Mouse (Mus musculus): ENCODE results near the gene Zfp354a. TPM values are rescaled to one million over a fixed set of nuclear protein-coding genes. Genes with fewer than 3 reads are reported as not detected.

Gene Zfp354a
- total and polyA plus RNA-seq, 2 experiments: 1.9 to 3.1 TPM

GRCm38 (mm10) chr11:51051678-51052077, 7.4 kb upstream of the Zfp354a start:
- no peak overlapping the region for H3K27ac ChIP-seq (replicated peaks; ENCODE audit: insufficient read depth, low read depth, low read length)
- no peaks in the 10 kb centered on the region for H3K79me2 ChIP-seq (ENCODE audit: control insufficient read depth, insufficient read depth, low read length)
- H3K4me1 ChIP-seq (ENCODE audit: control insufficient read depth, insufficient read depth, low read length): no peaks in the 10 kb centered on the region
- no peak overlapping the region for H3K4me3 ChIP-seq (ENCODE audit: insufficient read depth, low read depth, low read length)
- H3K9ac ChIP-seq (ENCODE audit: low read depth, low read length): no peak overlapping the region
- WGBS: 59% methylated on average over 2 of the region's 2 CpGs
- DNase-seq (ENCODE audit: extremely low read depth, low read depth, low spot score): no peak
- H3K27me3 ChIP-seq (ENCODE audit: control insufficient read depth, insufficient read depth, low read length): no peaks in the 10 kb centered on the region
- H3K36me3 ChIP-seq (ENCODE audit: control insufficient read depth, insufficient read depth, low read length): no peaks in the 10 kb centered on the region
- no peak for TF ChIP-seq POLR2A (IDR thresholded peaks at IDR 0.05; ENCODE audit: extremely low read depth, insufficient read depth, low read length)
- TF ChIP-seq CTCF (IDR thresholded peaks at IDR 0.05; ENCODE audit: low read depth, low read length): no peak

- no peak for TF ChIP-seq POLR2A (IDR thresholded peaks at IDR 0.05; ENCODE audit: extremely low read depth, insufficient read depth, low read length)
- no peak for TF ChIP-seq CTCF (IDR thresholded peaks at IDR 0.05; ENCODE audit: low read depth, low read length)
- no peak for DNase-seq (ENCODE audit: extremely low read depth, low read depth, low spot score)
- H3K4me1 ChIP-seq (ENCODE audit: control insufficient read depth, insufficient read depth, low read length): no peaks in the 10 kb centered on the region
- H3K79me2 ChIP-seq (ENCODE audit: control insufficient read depth, insufficient read depth, low read length): no peaks in the 10 kb centered on the region
- no peaks in the 10 kb centered on the region for H3K36me3 ChIP-seq (ENCODE audit: control insufficient read depth, insufficient read depth, low read length)
- no peak overlapping the region for H3K9ac ChIP-seq (ENCODE audit: low read depth, low read length)
- WGBS: 36% methylated on average over 3 of the region's 3 CpGs
- no peak overlapping the region for H3K4me3 ChIP-seq (ENCODE audit: insufficient read depth, low read depth, low read length)
- no peaks in the 10 kb centered on the region for H3K27me3 ChIP-seq (ENCODE audit: control insufficient read depth, insufficient read depth, low read length)
- no peak overlapping the region for H3K27ac ChIP-seq (replicated peaks; ENCODE audit: insufficient read depth, low read depth, low read length)
Observed at GRCm38 (mm10) chr11:51053230-51053629, 5.8 kb upstream of the Zfp354a start.

GRCm38 (mm10) chr11:51059640-51060039, 583 bp downstream of the Zfp354a start:
- Histone ChIP-seq H3K27me3 (ENCODE audit: control insufficient read depth, insufficient read depth, low read length) (no peaks in the 10 kb centered on the region), H3K9ac (ENCODE audit: low read depth, low read length) (peak overlapping the region; percentile 91), H3K4me1 (ENCODE audit: control insufficient read depth, insufficient read depth, low read length) (peaks cover 5% of the 10 kb centered on the region; the same call in 1 of the 2 replicates), H3K4me3 (ENCODE audit: insufficient read depth, low read depth, low read length) (peak overlapping the region; percentile 96), H3K27ac (replicated peaks; ENCODE audit: insufficient read depth, low read depth, low read length) (peak overlapping the region; percentile 62; the same call in 1 of the 2 replicates), H3K36me3 (ENCODE audit: control insufficient read depth, insufficient read depth, low read length) (peaks cover 6% of the 10 kb centered on the region), H3K79me2 (ENCODE audit: control insufficient read depth, insufficient read depth, low read length) (no peaks in the 10 kb centered on the region)
- 16% methylated on average over 14 of the region's 14 CpGs for WGBS
- no peak for DNase-seq (ENCODE audit: extremely low read depth, low read depth, low spot score)
- TF ChIP-seq POLR2A (IDR thresholded peaks at IDR 0.05; ENCODE audit: extremely low read depth, insufficient read depth, low read length) (no peak), CTCF (IDR thresholded peaks at IDR 0.05; ENCODE audit: low read depth, low read length) (no peak)

- TF ChIP-seq POLR2A (IDR thresholded peaks at IDR 0.05; ENCODE audit: extremely low read depth, insufficient read depth, low read length) (no peak), CTCF (IDR thresholded peaks at IDR 0.05; ENCODE audit: low read depth, low read length) (no peak)
- H3K4me1 ChIP-seq (ENCODE audit: control insufficient read depth, insufficient read depth, low read length): peaks cover 5% of the 10 kb centered on the region; the same call in 1 of the 2 replicates
- peaks cover 12% of the 10 kb centered on the region for H3K36me3 ChIP-seq (ENCODE audit: control insufficient read depth, insufficient read depth, low read length)
- no peak overlapping the region for H3K4me3 ChIP-seq (ENCODE audit: insufficient read depth, low read depth, low read length)
- no peaks in the 10 kb centered on the region for H3K79me2 ChIP-seq (ENCODE audit: control insufficient read depth, insufficient read depth, low read length)
- no peaks in the 10 kb centered on the region for H3K27me3 ChIP-seq (ENCODE audit: control insufficient read depth, insufficient read depth, low read length)
- DNase-seq (ENCODE audit: extremely low read depth, low read depth, low spot score): peak; percentile 75
- no peak overlapping the region for H3K27ac ChIP-seq (replicated peaks; ENCODE audit: insufficient read depth, low read depth, low read length)
- WGBS: 66% methylated on average over 6 of the region's 6 CpGs
- H3K9ac ChIP-seq (ENCODE audit: low read depth, low read length): no peak overlapping the region
Observed at GRCm38 (mm10) chr11:51060981-51061380, 1.9 kb downstream of the Zfp354a start.

- no peak for DNase-seq (ENCODE audit: extremely low read depth, low read depth, low spot score)
- Histone ChIP-seq H3K79me2 (ENCODE audit: control insufficient read depth, insufficient read depth, low read length) (no peaks in the 10 kb centered on the region), H3K9ac (ENCODE audit: low read depth, low read length) (no peak overlapping the region), H3K4me3 (ENCODE audit: insufficient read depth, low read depth, low read length) (no peak overlapping the region), H3K27me3 (ENCODE audit: control insufficient read depth, insufficient read depth, low read length) (no peaks in the 10 kb centered on the region), H3K4me1 (ENCODE audit: control insufficient read depth, insufficient read depth, low read length) (peaks cover 5% of the 10 kb centered on the region; the same call in 1 of the 2 replicates), H3K36me3 (ENCODE audit: control insufficient read depth, insufficient read depth, low read length) (peaks cover 32% of the 10 kb centered on the region), H3K27ac (replicated peaks; ENCODE audit: insufficient read depth, low read depth, low read length) (no peak overlapping the region)
- 79% methylated on average over 7 of the region's 7 CpGs for WGBS
- no peak for TF ChIP-seq CTCF (IDR thresholded peaks at IDR 0.05; ENCODE audit: low read depth, low read length)
- TF ChIP-seq POLR2A (IDR thresholded peaks at IDR 0.05; ENCODE audit: extremely low read depth, insufficient read depth, low read length): no peak
Observed at GRCm38 (mm10) chr11:51063276-51063675, 4.2 kb downstream of the Zfp354a start.

DNA sequence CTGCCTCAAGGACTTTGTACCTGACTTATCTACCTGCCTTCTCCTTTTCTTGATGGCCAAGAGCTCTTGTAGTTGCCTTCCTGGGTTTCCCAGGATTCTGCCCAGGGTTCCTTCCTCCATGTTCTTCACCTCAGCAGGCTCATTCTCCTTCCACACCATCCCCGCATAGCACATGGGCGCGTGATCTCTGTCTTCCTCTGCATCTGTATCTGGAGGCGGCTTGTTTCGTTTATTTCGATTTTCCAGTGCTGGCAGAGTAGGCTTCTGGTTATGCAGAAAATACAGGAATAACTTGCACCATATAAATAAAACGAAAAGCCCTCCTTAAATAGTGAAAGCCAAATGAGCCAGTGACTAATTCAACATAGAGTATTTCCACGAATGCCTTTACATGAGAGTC, 4.8 kb downstream of the Zfp354a start:
- Histone ChIP-seq H3K36me3 (ENCODE audit: control insufficient read depth, insufficient read depth, low read length) (peaks cover 38% of the 10 kb centered on the region), H3K27me3 (ENCODE audit: control insufficient read depth, insufficient read depth, low read length) (no peaks in the 10 kb centered on the region), H3K4me3 (ENCODE audit: insufficient read depth, low read depth, low read length) (no peak overlapping the region), H3K79me2 (ENCODE audit: control insufficient read depth, insufficient read depth, low read length) (no peaks in the 10 kb centered on the region), H3K4me1 (ENCODE audit: control insufficient read depth, insufficient read depth, low read length) (peaks cover 5% of the 10 kb centered on the region; the same call in 1 of the 2 replicates), H3K27ac (replicated peaks; ENCODE audit: insufficient read depth, low read depth, low read length) (no peak overlapping the region), H3K9ac (ENCODE audit: low read depth, low read length) (no peak overlapping the region)
- 94% methylated on average over 8 of the region's 8 CpGs for WGBS
- no peak for DNase-seq (ENCODE audit: extremely low read depth, low read depth, low spot score)
- TF ChIP-seq POLR2A (IDR thresholded peaks at IDR 0.05; ENCODE audit: extremely low read depth, insufficient read depth, low read length) (no peak), CTCF (IDR thresholded peaks at IDR 0.05; ENCODE audit: low read depth, low read length) (no peak)
